Mouse (Mus musculus): Measurements from ENCODE around the gene Trim24.

- TF ChIP-seq CTCF (IDR thresholded peaks at IDR 0.05; ENCODE audit: borderline replicate concordance, control insufficient read depth, extremely low read depth, insufficient read depth, low read length, poor library complexity) (no peak), POLR2A (IDR thresholded peaks at IDR 0.05; ENCODE audit: control insufficient read depth, extremely low read depth, insufficient read depth, low read length, poor library complexity) (no peak)
Observed at GRCm38 (mm10) chr6:37853289-37853688, 17.3 kb upstream of the Trim24 start.
